Mouse (Mus musculus): Measurements from ENCODE around the gene Taar8a. TPM values are rescaled to one million over a fixed set of nuclear protein-coding genes. Genes with fewer than 3 reads are reported as not detected.
"Not testable (repeated sequence)": the region's sequence is repeated elsewhere in the genome, so short reads cannot be mapped to it uniquely, and the experiment has no call there.

The Taar8a gene
- polyA plus RNA-seq, 1 experiment from 2014 or later: not detected

GRCm38 (mm10) chr10:24087168-24087567 lies 10.9 kb downstream of the Taar8a start:
- H3K27me3 ChIP-seq (ENCODE audit: control insufficient read depth, insufficient read depth, low read length): no peaks in the 10 kb centered on the region
- H3K4me2 ChIP-seq (replicated peaks; ENCODE audit: low read depth): no peak overlapping the region
- 90% methylated on average over 2 of the region's 2 CpGs for WGBS
- H3K36me3 ChIP-seq (ENCODE audit: control insufficient read depth, insufficient read depth, low read length): no peaks in the 10 kb centered on the region
- ATAC-seq (ENCODE audit: low FRiP score, low TSS enrichment): no peak
- no peaks in the 10 kb centered on the region for H3K4me1 ChIP-seq (replicated peaks; ENCODE audit: control insufficient read depth, insufficient read depth)
- H3K27ac ChIP-seq (replicated peaks): no peak overlapping the region
- H3K4me3 ChIP-seq (ENCODE audit: low read depth, low read length): no peak overlapping the region
- H3K9ac ChIP-seq (ENCODE audit: low read length): no peak overlapping the region
- H3K9me3 ChIP-seq (ENCODE audit: control insufficient read depth, low read length): no peaks in the 10 kb centered on the region
- no peak for TF ChIP-seq EP300 (optimal IDR thresholded peaks at IDR 0.05)
- TF ChIP-seq CTCF (IDR thresholded peaks at IDR 0.05; ENCODE audit: low read depth): no peak
- no peak for DNase-seq (ENCODE audit: low spot score)

- Histone ChIP-seq H3K27ac (replicated peaks) (no peak within 1 kb of the TSS), H3K36me3 (ENCODE audit: control insufficient read depth, insufficient read depth, low read length) (no peaks in the 10 kb centered on the region), H3K4me2 (replicated peaks; ENCODE audit: low read depth) (no peak within 1 kb of the TSS), H3K4me1 (replicated peaks; ENCODE audit: control insufficient read depth, insufficient read depth) (no peaks in the 10 kb centered on the region), H3K9ac (ENCODE audit: low read length) (no peak within 1 kb of the TSS), H3K4me3 (ENCODE audit: low read depth, low read length) (no peak within 1 kb of the TSS), H3K9me3 (ENCODE audit: control insufficient read depth, low read length) (no peaks in the 10 kb centered on the region), H3K27me3 (ENCODE audit: control insufficient read depth, insufficient read depth, low read length) (no peaks in the 10 kb centered on the region)
- DNase-seq (ENCODE audit: low spot score): no peak
- ATAC-seq (ENCODE audit: low FRiP score, low TSS enrichment): no peak
- WGBS: 78% methylated on average over 2 of the region's 2 CpGs
- TF ChIP-seq EP300 (optimal IDR thresholded peaks at IDR 0.05) (no peak), CTCF (IDR thresholded peaks at IDR 0.05; ENCODE audit: low read depth) (no peak)
These were observed 15.9 kb downstream of the Taar8a start, which contains the start of gene Taar8b for GRCm38 (mm10) chr10:24092194-24092593. TSS of gene Taar8b (minus strand) at chr10:24092294.

GRCm38 (mm10) chr10:24097010-24097409 lies 20.7 kb downstream of the Taar8a start:
- H3K4me3 ChIP-seq (ENCODE audit: low read depth, low read length); DNase-seq (ENCODE audit: low spot score); H3K27me3 ChIP-seq (ENCODE audit: control insufficient read depth, insufficient read depth, low read length); ATAC-seq (ENCODE audit: low FRiP score, low TSS enrichment); H3K9me3 ChIP-seq (ENCODE audit: control insufficient read depth, low read length); H3K9ac ChIP-seq (ENCODE audit: low read length); H3K4me2 ChIP-seq (replicated peaks; ENCODE audit: low read depth); H3K36me3 ChIP-seq (ENCODE audit: control insufficient read depth, insufficient read depth, low read length); H3K27ac ChIP-seq (replicated peaks); H3K4me1 ChIP-seq (replicated peaks; ENCODE audit: control insufficient read depth, insufficient read depth): not testable (repeated sequence)
- 20% methylated on average over 2 of the region's 2 CpGs for WGBS

- H3K4me1 ChIP-seq (replicated peaks; ENCODE audit: control insufficient read depth, insufficient read depth); DNase-seq (ENCODE audit: low spot score); H3K4me2 ChIP-seq (replicated peaks; ENCODE audit: low read depth); H3K27ac ChIP-seq (replicated peaks); H3K9ac ChIP-seq (ENCODE audit: low read length); ATAC-seq (ENCODE audit: low FRiP score, low TSS enrichment); H3K9me3 ChIP-seq (ENCODE audit: control insufficient read depth, low read length); H3K27me3 ChIP-seq (ENCODE audit: control insufficient read depth, insufficient read depth, low read length); H3K36me3 ChIP-seq (ENCODE audit: control insufficient read depth, insufficient read depth, low read length); H3K4me3 ChIP-seq (ENCODE audit: low read depth, low read length): not testable (repeated sequence)
- 81% methylated on average over 1 of the region's 3 CpGs for WGBS
These were observed 25.5 kb downstream of the Taar8a start, which contains the start of gene Taar8c for GRCm38 (mm10) chr10:24101812-24102211. TSS of gene Taar8c (minus strand) at chr10:24101912.

- H3K4me2 ChIP-seq (replicated peaks; ENCODE audit: low read depth); ATAC-seq (ENCODE audit: low FRiP score, low TSS enrichment); H3K9ac ChIP-seq (ENCODE audit: low read length); H3K27ac ChIP-seq (replicated peaks); H3K36me3 ChIP-seq (ENCODE audit: control insufficient read depth, insufficient read depth, low read length); H3K27me3 ChIP-seq (ENCODE audit: control insufficient read depth, insufficient read depth, low read length); H3K4me3 ChIP-seq (ENCODE audit: low read depth, low read length); DNase-seq (ENCODE audit: low spot score); H3K9me3 ChIP-seq (ENCODE audit: control insufficient read depth, low read length); H3K4me1 ChIP-seq (replicated peaks; ENCODE audit: control insufficient read depth, insufficient read depth): not testable (repeated sequence)
- WGBS: 20% methylated on average over 1 of the region's 1 CpGs
These were observed 27.0 kb downstream of the Taar8a start for GRCm38 (mm10) chr10:24103299-24103698.

- Histone ChIP-seq H3K27ac (replicated peaks) (no peak overlapping the region), H3K4me2 (replicated peaks; ENCODE audit: low read depth) (no peak overlapping the region), H3K9ac (ENCODE audit: low read length) (no peak overlapping the region), H3K27me3 (ENCODE audit: control insufficient read depth, insufficient read depth, low read length) (no peaks in the 10 kb centered on the region), H3K9me3 (ENCODE audit: control insufficient read depth, low read length) (no peaks in the 10 kb centered on the region), H3K4me1 (replicated peaks; ENCODE audit: control insufficient read depth, insufficient read depth) (no peaks in the 10 kb centered on the region), H3K36me3 (ENCODE audit: control insufficient read depth, insufficient read depth, low read length) (no peaks in the 10 kb centered on the region), H3K4me3 (ENCODE audit: low read depth, low read length) (no peak overlapping the region)
- no peak for DNase-seq (ENCODE audit: low spot score)
- no peak for ATAC-seq (ENCODE audit: low FRiP score, low TSS enrichment)
- no peak for TF ChIP-seq EP300 (optimal IDR thresholded peaks at IDR 0.05)
- no peak for TF ChIP-seq CTCF (IDR thresholded peaks at IDR 0.05; ENCODE audit: low read depth)
- WGBS: 72% methylated on average over 5 of the region's 5 CpGs
These were observed 31.4 kb downstream of the Taar8a start for GRCm38 (mm10) chr10:24107747-24108146.
